Mouse (Mus musculus): ENCODE results near the gene F5.

GRCm38 (mm10) chr1:164114280-164114679 lies 37.4 kb upstream of the F5 start:
- TF ChIP-seq EP300 (IDR thresholded peaks at IDR 0.05; ENCODE audit: insufficient read depth, low read depth, low read length): no peak
- no peak for TF ChIP-seq POLR2A (IDR thresholded peaks at IDR 0.05; ENCODE audit: insufficient read depth, low read length)
- no peak for TF ChIP-seq CTCF (IDR thresholded peaks at IDR 0.05; ENCODE audit: low read depth, low read length)

Measured in ES-Bruce4 (cell line).